Mouse (Mus musculus): ENCODE data around the gene Olfr904.

Olfr904 gene

DNA sequence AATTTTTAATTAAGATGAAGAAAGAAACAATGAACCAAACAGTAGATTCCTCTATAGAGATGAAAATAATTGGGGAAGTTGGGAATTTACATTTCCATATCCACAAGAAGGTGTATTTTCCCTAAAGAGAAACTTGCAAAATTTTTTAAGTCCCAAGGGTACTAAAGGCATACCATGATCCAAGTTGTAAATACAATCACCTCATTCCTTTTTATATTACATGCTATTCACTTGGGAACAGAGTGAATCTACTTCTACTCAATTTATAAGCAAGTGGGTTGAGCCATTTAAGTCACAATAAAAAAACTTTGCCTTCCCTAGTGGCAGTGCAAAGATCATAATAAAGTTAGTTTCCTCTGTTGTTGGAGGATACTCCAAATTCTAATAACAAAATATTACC, at the start of gene Olfr904:
Olfr904 (plus strand) TSS at position 301 of the 400 bp plus-strand sequence.
- DNase-seq (ENCODE audit: low spot score), result no peak

DNA sequence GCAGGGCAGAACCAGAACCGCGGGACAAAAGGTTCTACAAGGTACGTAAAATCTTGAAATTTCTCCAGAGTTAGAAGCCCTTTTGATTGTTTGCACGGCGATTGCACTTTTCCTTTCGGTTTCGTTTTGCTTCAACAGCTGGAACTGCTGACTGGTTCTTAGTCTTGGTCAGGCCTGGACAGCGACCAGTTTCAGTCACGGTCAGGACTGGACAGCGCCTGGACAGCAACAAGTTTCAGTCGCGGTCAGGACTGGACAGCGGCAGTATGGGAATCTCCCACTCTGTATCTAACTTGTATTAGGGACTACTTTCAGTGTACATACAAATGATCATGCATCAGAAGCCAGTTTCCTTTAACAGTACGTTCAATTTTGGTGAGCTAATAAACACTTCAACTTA, 49.4 kb upstream of the Olfr904 start:
- DNase-seq (ENCODE audit: low spot score), result peak; percentile 43

DNA sequence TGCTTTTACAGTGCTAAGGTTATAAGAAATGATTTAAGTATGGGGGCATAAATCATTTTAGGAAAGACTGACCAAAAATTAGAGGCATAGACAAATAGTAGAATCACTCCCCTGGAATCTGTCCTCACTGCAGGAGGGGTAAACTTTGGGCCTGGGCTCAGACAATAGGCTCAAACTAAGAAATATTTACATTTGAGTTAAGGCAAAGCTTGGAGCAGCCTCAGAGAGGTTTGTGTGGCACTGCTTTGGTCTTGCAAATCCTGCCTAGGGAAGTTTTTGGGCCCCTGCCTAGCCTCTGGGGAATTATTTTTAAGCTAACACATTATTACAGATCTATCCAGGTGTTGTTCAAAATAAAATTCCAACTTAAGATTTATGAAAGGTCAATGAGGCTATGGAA, 39.1 kb upstream of the Olfr904 start:
- no peak for DNase-seq (ENCODE audit: low spot score)

DNA sequence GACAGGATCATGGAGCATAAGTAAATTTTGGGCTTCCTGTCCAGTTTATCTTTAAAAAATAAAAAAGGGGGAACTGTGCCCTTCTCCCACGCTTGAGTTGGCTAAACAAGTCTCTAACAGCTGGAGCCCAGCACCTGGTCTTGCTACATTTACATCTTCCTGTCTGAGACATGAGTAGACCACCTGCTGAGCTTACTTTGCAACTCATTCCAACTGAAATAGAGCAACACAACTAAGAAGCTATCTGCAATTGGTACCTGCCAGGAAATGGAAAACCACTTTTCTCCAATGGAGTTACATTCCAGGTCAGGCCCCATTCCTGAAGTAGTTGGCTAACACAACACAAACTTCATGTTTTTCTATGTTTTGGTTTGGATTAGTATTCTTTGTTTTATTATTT, 35.9 kb upstream of the Olfr904 start:
- no peak for DNase-seq (ENCODE audit: low spot score)

DNA sequence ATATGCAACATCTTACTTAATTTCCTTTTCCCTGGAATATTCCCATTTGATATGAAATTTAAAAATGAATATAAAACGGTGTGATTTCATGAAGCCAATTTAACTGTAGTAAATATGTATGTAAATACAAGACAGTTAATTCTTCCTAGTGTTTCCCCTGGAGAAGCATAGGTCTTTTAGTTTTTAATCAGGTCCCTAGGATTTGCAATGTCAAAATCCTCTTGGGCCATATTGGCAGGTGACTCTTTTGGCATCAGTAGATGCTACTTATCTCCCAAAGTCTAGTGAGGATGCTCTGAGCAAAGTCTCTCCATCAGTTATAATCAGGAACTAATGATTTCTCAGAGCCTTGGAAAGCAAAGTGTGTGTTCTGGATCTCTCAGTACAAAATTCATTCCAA, 33.8 kb upstream of the Olfr904 start, which contains the start of gene Olfr901:
Olfr901 (plus strand) TSS at position 301 of the 400 bp plus-strand sequence.
- DNase-seq (ENCODE audit: low spot score), result no peak

DNA sequence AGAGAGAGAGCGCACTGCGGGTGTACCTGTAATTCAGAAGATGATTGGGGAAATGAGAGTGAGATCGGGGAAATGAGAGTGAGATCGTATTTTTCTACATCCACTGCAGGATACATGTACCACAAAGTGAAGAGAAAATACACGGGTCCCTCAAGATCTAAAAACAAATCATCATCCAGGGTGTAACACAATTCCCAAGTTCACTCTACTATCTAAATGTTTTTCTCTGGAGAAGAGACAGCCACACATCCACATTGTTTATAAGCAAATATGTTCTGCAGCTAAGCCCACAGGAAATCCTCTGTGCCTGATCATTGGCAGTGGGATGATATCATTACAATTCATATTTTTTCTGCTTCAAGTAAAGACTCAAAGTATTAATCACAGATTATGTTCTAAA, 15.6 kb upstream of the Olfr904 start, which contains the start of gene Olfr902:
Olfr902 (plus strand) TSS at position 301 of the 400 bp plus-strand sequence.
- DNase-seq (ENCODE audit: low spot score), result no peak

DNA sequence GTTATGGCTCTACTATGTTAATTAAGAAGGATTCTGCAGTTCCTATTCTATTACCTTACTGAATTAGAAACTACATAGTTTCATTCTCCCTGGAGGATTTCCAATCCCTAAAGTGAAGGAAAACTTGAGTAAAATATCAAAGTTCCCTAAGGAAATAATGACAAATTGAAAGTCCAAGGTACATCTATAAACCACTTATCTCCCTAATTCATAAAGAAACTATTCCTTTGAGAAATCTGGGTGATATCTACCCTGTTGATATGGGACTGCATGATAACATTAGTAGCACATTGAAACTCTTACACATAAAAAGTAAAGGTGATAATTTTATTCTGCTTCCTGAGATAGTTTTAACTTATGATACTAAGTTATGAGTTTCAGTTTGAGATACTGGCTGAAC, 7.9 kb downstream of the Olfr904 start, which contains the start of gene Olfr905:
Olfr905 (plus strand) TSS at position 301 of the 400 bp plus-strand sequence.
- DNase-seq (ENCODE audit: low spot score), result no peak

DNA sequence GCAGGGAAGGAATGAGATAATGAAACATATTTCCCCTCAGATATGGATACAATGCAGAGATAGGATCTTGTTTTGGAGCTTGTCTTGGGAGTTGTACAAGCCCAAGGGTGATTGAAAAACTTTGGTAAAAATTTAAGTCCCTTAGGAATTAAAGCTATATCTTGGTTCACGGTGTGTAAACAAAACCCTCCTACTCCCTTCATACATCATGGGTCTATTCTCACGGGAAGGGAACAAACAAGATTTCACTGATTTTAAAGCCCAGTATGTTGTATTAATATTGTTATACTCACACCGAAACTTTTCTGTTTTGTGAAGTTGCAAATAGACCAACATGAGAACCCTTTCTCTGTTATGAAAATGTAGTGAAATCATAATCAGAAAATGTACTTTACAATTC, 23.8 kb downstream of the Olfr904 start, which contains the start of gene Olfr906:
Olfr906 (plus strand) TSS at position 301 of the 400 bp plus-strand sequence.
- no peak for DNase-seq (ENCODE audit: low spot score)

DNA sequence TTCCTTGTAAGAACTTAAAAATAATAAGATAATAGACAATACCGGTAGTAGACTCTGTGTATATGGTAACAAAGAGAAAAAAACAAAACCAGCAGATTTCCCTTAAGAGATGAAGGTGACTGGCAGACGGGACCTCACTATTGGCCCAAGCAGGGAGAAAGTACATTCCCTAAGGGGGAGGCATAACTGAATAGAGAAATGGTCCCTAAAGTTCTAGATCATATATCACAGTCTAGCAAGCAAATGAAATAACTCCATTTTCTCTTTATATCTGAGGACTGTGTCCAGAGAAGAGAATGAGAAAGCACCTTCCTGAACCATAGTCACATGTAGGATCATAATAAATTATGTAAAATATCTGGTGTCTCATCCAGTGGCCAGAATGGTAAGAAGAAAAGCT, 32.6 kb downstream of the Olfr904 start, which contains the start of gene Olfr907:
Olfr907 (plus strand) TSS at position 301 of the 400 bp plus-strand sequence.
- DNase-seq (ENCODE audit: low spot score), result no peak

DNA sequence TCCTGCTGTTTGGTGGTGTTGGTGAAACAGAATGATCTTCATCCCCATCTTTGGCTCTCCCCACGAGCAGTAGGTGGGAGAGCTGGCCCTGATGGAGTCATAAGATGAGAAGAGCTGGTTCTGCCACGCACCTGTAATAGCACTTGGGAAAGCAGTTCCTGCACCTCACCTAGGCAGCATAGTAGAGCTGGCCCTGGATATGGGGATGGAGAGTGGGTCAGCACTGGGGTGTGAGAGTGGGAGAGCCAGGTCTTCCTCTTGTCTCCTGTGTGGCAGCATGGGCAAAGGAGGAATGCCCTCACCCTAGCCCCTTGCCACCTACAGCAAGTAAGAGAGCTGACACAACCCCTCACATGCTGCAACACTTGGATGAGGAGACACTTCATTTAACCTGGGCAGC, 49.4 kb downstream of the Olfr904 start:
- no peak for DNase-seq (ENCODE audit: low spot score)
